Mouse (Mus musculus) limb, embryonic 14.5 days (tissue): ENCODE data around the gene Fsd2. TPM values are rescaled to one million over a fixed set of nuclear protein-coding genes. Genes with fewer than 3 reads are reported as not detected.

Experiments
- ATAC-seq: fragments of 200-750 bp; cut with Nextera tagmentation; 2 replicates; pipeline ENCODE4 v1.8.0; 2017; ENCODE audit warnings: low read depth, moderate number of reproducible peaks, moderate TSS enrichment; ENCODE audit not compliant: low FRiP score
- DNase-seq: peaks from one replicate; pipeline ENCODE4 v3.0.0-alpha.2; 2015; ENCODE audit warnings: low spot score
- H3K27ac ChIP-seq: fragments of 300-500 bp; sonication (generic); replicated peaks from 2 replicates; pipeline ENCODE4 v1.5.1; 2014; ENCODE audit warnings: low read depth, mild to moderate bottlenecking, low read length, moderate library complexity, mixed read lengths
- H3K27me3 ChIP-seq: fragments of 300-500 bp; sonication (generic); 2 replicates; pipeline ENCODE4 v1.6.1; 2014; ENCODE audit warnings: low read length, mixed read lengths; ENCODE audit not compliant: control insufficient read depth, insufficient read depth
- H3K36me3 ChIP-seq: fragments of 300-500 bp; sonication (generic); 2 replicates; pipeline ENCODE4 v1.6.1; 2014; ENCODE audit warnings: mild to moderate bottlenecking, low read length, moderate library complexity, mixed read lengths; ENCODE audit not compliant: control insufficient read depth, insufficient read depth
- H3K4me1 ChIP-seq: fragments of 300-500 bp; sonication (generic); 2 replicates; pipeline ENCODE4 v1.6.1; 2014; ENCODE audit warnings: antibody characterized with exemption, low read length, mixed read lengths; ENCODE audit not compliant: control insufficient read depth, insufficient read depth
- H3K4me2 ChIP-seq: fragments of 300-500 bp; sonication (generic); replicated peaks from 2 replicates; pipeline ENCODE4 v1.6.1; 2014; ENCODE audit warnings: low read depth, mild to moderate bottlenecking, low read length, moderate library complexity; ENCODE audit not compliant: severe bottlenecking
- H3K4me3 ChIP-seq: fragments of 300-500 bp; sonication (generic); replicated peaks from 2 replicates; pipeline ENCODE4 v1.5.1; 2014; ENCODE audit warnings: low read length
- H3K9ac ChIP-seq: fragments of 300-500 bp; sonication (generic); 2 replicates; pipeline ENCODE4 v1.6.1; 2014; ENCODE audit warnings: mild to moderate bottlenecking, low read depth, low read length, moderate library complexity; ENCODE audit not compliant: severe bottlenecking
- H3K9me3 ChIP-seq: fragments of 300-500 bp; sonication (generic); 2 replicates; pipeline ENCODE4 v1.6.1; 2016; ENCODE audit warnings: low read length; ENCODE audit not compliant: control insufficient read depth
- POLR2A ChIP-seq: fragments of 200-500 bp; IDR thresholded peaks from 2 replicates; pipeline ENCODE4 v1.8.0; 2012; ENCODE audit warnings: inconsistent platforms, mild to moderate bottlenecking, moderate library complexity, borderline replicate concordance; ENCODE audit not compliant: insufficient read depth, insufficient read length; ENCODE audit errors: extremely low read depth
- WGBS: fragments of 180-500 bp; shearing (Covaris S2); extraction: QIAGEN DNeasy Blood & Tissue Kit; methylation state at CpG from one replicate; pipeline ENCODE4 v1.1.7; 2014; 5-methylcytosine and 5-hydroxymethylcytosine counted together
- polyA plus RNA-seq, 2 experiments: library from polyadenylated mRNA; depleted of rRNA in 1 of 2; stranded (reverse) in 1 of 2; unstranded in 1 of 2; fragments of >200 nt; fragmentation: Nextera tagmentation in 1 of 2; extraction: Ambion mirVana in 1 of 2; gene quantifications; 2 replicates each; pipeline versions ENCODE4 v1.2.1 to v1.2.3; 2012 to 2014

Fsd2 gene
- polyA plus RNA-seq (2012; rRNA removed) = 0.68 and 0.78 TPM in 2 replicates
- 0.58 and 1.3 TPM in 2 replicates for polyA plus RNA-seq (2014; fragmentation: Nextera tagmentation; extraction: Ambion mirVana)

DNA sequence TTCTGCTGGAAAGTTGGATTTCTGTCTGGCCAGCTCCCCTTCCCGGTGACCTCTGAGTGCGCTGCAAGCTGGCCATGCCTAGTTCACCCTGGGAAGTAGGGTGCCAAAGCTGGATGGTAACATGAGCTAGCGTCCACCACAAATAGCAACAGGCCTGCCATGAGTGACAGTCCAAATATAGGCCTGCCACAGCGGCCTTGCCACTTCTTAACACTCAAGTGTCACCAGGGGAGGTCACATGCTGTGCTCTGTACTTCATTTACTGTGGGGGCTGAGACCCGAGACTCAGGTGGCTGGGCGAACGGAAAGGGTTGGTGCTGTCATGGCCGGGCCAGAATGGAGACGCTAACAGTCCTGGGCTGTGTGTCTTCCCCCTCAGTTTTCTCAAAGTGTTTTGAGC lies at the start of gene Fsd2:
Gene Fsd2, minus strand, starts transcription at position 53 of the 400 bp plus-strand sequence.
- H3K4me1 ChIP-seq = peaks cover 2% of the 10 kb centered on the region; the same call in 1 of the 2 replicates
- no peak within 1 kb of the TSS for H3K4me2 ChIP-seq
- no peaks in the 10 kb centered on the region for H3K9me3 ChIP-seq
- H3K27me3 ChIP-seq = no peaks in the 10 kb centered on the region
- ATAC-seq (no peak), DNase-seq (no peak)
- no peaks in the 10 kb centered on the region for H3K36me3 ChIP-seq
- H3K4me3 ChIP-seq = no peak within 1 kb of the TSS
- no peak within 1 kb of the TSS for H3K27ac ChIP-seq
- WGBS = 67% methylated on average over 9 of the region's 9 CpGs
- no peak for TF ChIP-seq POLR2A
- H3K9ac ChIP-seq = no peak within 1 kb of the TSS

DNA sequence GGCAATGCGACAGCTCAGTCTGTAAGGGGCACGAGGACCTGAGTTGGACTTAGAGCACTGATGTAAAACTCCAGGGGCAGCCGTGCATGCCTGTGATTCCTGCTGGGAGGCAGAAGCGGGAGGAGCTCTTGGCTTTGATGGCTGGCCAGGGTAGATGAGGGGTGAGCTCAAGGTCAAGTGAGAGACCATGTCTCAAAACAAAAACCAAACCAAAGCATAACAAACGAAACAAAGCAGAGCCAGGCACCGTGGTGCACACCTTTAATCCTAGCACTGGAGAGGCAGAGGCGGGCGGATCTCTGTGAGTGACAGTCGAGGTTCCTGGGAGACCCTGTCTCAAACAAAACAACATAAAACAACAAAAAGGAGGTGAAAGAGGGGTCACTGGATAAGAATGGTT lies 48.3 kb upstream of the Fsd2 start:
- no peak for ATAC-seq
- Histone ChIP-seq H3K4me3 (no peak overlapping the region), H3K36me3 (peaks cover 8% of the 10 kb centered on the region; the same call in 1 of the 2 replicates), H3K9ac (no peak overlapping the region), H3K27me3 (no peaks in the 10 kb centered on the region), H3K27ac (no peak overlapping the region), H3K4me1 (no peaks in the 10 kb centered on the region), H3K9me3 (no peaks in the 10 kb centered on the region), H3K4me2 (no peak overlapping the region)
- no peak for DNase-seq
- TF ChIP-seq POLR2A = no peak
- whole genome bisulfite sequencing = 83% methylated on average over 9 of the region's 9 CpGs

DNA sequence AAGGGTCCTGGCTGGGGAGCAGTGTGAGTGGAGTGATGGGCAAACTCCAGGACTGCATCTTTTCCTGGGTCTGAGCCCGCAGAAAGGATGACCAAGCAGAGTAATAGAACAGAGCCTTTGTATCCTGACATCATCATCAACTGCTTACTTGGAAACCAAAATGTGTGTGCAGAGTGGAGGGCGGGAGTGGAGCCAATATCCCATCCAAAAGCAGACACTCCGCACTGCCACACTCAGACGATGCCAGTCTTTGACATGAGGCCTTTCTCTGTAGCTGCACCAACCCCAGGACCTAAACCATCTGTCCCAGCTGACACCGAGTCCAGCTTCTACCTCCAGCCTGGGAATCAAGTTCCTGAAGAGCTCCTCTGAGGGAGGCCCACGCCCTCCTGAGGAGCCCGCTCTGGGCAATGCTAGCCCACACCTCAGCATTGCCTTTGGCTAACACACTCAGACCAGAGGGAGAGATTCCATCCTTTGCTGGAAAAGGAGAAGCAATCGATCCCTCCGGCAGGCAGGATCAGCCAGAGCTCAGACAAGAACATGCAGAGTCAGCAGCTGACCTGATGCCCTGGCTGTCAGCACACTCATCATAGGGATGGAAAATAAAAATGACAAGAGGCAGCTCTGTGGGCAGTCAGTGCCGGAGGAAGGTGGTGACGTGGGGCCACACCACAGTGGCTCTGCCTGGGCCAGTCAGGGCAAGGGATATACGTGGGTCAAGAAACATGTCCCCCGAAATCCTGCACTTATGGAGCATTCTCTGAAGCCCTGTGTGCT lies 46.3 kb upstream of the Fsd2 start:
- Histone ChIP-seq H3K27ac (no peak overlapping the region), H3K36me3 (peaks cover 8% of the 10 kb centered on the region; the same call in 1 of the 2 replicates), H3K9ac (no peak overlapping the region), H3K4me2 (no peak overlapping the region), H3K9me3 (no peaks in the 10 kb centered on the region), H3K27me3 (no peaks in the 10 kb centered on the region), H3K4me1 (no peaks in the 10 kb centered on the region), H3K4me3 (no peak overlapping the region)
- 83% methylated on average over 13 of the region's 13 CpGs for WGBS
- DNase-seq = no peak
- TF ChIP-seq POLR2A = no peak
- no peak for ATAC-seq

DNA sequence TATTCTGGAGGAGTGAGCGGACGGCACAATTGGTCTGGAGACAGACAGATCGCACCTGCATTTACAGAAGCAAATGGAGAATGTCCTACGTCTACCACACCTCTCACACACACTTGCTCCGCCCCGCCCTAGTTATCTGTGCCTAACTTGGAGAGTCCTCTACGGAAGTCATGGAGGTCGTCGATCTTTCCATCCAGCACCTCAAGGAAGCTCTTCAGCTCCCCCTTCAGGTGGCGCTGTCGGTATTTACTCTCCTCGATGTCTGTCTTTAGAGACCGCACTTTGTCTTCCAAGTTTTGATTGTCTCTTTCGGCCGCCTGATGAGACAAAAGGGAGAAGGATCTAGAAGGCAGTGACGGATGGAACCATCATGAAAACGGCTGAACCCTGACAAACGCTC lies 43.4 kb upstream of the Fsd2 start:
- TF ChIP-seq POLR2A = no peak
- no peaks in the 10 kb centered on the region for H3K9me3 ChIP-seq
- no peak overlapping the region for H3K9ac ChIP-seq
- no peak for ATAC-seq
- 67% methylated on average over 18 of the region's 18 CpGs for WGBS
- H3K27ac ChIP-seq = no peak overlapping the region
- H3K4me1 ChIP-seq = no peaks in the 10 kb centered on the region
- no peak overlapping the region for H3K4me2 ChIP-seq
- no peak overlapping the region for H3K4me3 ChIP-seq
- H3K36me3 ChIP-seq = peaks cover 8% of the 10 kb centered on the region; the same call in 1 of the 2 replicates
- H3K27me3 ChIP-seq = no peaks in the 10 kb centered on the region
- DNase-seq = no peak

DNA sequence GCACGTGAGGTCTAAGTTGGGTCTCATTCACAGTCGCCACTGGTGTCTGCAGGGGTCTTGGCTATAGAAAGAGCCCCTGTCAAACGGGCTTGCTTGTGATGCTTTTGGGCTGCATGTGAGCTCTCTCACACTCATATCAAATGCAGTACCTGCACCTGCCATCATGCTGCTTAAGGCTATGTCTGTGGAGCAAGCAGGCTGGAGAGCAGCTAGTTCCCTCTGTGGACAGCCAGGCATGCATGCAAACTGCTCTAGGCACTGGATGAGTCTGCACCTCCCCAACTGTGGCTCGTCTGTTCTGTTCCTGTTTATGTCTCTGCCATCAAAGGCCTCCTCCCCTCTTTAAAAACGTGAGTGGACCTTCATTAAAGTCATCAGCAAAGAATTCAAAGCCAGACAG lies 39.7 kb upstream of the Fsd2 start:
- DNase-seq (no peak), ATAC-seq (no peak)

More for the DNA sequence above, 39.7 kb upstream of the Fsd2 start:
- Histone ChIP-seq H3K4me2 (no peak overlapping the region), H3K9ac (no peak overlapping the region), H3K4me3 (no peak overlapping the region), H3K4me1 (no peaks in the 10 kb centered on the region), H3K27ac (no peak overlapping the region), H3K9me3 (no peaks in the 10 kb centered on the region), H3K27me3 (no peaks in the 10 kb centered on the region), H3K36me3 (no peaks in the 10 kb centered on the region)
- TF ChIP-seq POLR2A = no peak
- WGBS = 46% methylated on average over 5 of the region's 5 CpGs
